Mouse (Mus musculus): ENCODE results near the gene Itgb8. TPM values are rescaled to one million over a fixed set of nuclear protein-coding genes. Genes with fewer than 3 reads are reported as not detected.

The Itgb8 gene
- polyA plus RNA-seq, 1 experiment from 2014 or later = 28.9 TPM

DNA sequence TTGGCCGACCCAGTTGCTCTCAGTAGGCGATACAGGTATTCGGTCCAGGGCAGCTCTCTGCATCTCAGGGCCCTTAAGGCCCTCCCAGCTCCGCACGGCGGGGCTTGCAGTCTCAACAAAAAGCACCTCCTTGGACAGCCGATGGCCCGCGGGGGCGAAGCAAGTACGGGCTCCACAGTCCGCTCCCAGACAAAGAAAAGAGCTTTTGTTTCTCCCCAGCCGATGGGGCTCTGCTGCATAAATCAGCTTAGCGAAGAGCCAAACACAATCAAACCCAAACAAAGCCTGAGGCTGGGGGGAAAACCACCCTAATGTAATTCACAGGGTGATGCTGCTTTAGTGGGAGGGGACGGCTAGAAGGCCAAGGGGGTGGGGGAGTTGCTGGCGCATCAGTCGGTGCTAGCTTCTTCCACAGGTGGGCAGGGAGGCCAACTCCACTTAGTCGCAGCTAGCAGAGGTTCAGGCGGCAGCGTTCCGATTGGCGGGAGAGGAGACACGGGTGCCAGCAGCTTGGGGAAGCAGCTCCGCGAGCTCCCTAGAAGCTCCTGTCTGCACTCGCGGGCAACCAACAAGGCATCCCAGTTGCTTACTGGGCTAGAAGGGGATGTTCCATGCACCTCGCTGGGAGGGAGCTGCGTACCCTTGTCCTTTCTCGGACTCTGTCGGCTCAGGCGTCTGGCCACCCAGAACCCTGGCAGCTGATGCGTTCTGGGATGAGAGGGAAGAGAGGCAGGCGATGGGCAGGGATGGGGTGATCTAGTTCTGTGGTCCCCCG, 494 bp downstream of the Itgb8 start:
- ATAC-seq (ENCODE audit: insufficient read depth, low FRiP score, low TSS enrichment) (peak; percentile 86), DNase-seq (ENCODE audit: low spot score) (peak; percentile 90)
- Histone ChIP-seq H3K27ac (ENCODE audit: low read depth, low read length) (peak overlapping the region; percentile 99), H3K27me3 (ENCODE audit: control insufficient read depth, insufficient read depth, low read length) (no peaks in the 10 kb centered on the region), H3K9me3 (ENCODE audit: control insufficient read depth, low read length) (no peaks in the 10 kb centered on the region), H3K4me2 (ENCODE audit: low read depth) (peak overlapping the region; percentile 87), H3K4me1 (ENCODE audit: control insufficient read depth, insufficient read depth, low read length) (no peaks in the 10 kb centered on the region), H3K9ac (ENCODE audit: low read length) (peak overlapping the region; percentile 92), H3K4me3 (ENCODE audit: low read depth, low read length) (peak overlapping the region; percentile 60), H3K36me3 (ENCODE audit: control insufficient read depth, insufficient read depth, low read length) (no peaks in the 10 kb centered on the region)
- under 1% methylated on average over 35 of the region's 35 CpGs for WGBS

DNA sequence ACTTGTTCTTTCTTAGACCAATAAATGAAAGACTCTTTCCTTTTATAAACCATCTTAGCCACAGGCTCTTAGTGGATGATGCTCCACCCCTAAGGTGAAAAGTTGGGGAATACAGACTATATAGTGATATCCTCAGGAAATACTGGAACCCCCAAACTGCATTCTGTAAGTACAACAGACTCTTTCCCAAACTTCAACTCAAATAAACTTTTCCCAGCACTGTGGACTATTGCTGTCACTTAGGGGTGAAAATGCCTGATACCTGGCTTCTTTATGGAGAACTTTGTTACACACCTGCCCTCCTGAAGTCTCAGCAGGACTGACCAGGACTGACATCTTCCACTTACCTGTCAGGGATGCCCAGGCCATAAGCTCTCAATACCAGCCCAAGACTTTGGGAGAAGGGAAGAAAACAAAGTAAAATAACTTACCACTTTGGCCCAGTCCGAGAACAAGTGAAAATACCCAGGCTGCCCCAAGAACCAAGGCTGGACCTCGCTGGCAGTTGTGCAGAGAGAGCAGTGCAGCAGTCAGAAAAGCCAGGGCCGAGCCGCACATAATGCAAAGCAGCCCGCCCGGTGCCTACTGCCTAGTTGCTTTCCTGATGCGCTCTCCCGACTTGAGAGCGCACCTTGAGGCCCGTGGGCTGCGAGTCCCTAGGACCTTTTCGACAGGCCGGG, 1.2 kb downstream of the Itgb8 start:
- no peaks in the 10 kb centered on the region for H3K36me3 ChIP-seq (ENCODE audit: control insufficient read depth, insufficient read depth, low read length)
- DNase-seq (ENCODE audit: low spot score) = no peak
- under 1% methylated on average over 13 of the region's 13 CpGs for WGBS
- peak; percentile 24 for ATAC-seq (ENCODE audit: insufficient read depth, low FRiP score, low TSS enrichment)
- H3K27ac ChIP-seq (ENCODE audit: low read depth, low read length) = peak overlapping the region; percentile 99
- H3K4me2 ChIP-seq (ENCODE audit: low read depth) = peak overlapping the region; percentile 87
- peak overlapping the region; percentile 60 for H3K4me3 ChIP-seq (ENCODE audit: low read depth, low read length)
- no peaks in the 10 kb centered on the region for H3K9me3 ChIP-seq (ENCODE audit: control insufficient read depth, low read length)
- H3K27me3 ChIP-seq (ENCODE audit: control insufficient read depth, insufficient read depth, low read length) = no peaks in the 10 kb centered on the region
- no peaks in the 10 kb centered on the region for H3K4me1 ChIP-seq (ENCODE audit: control insufficient read depth, insufficient read depth, low read length)
- peak overlapping the region; percentile 92 for H3K9ac ChIP-seq (ENCODE audit: low read length)

DNA sequence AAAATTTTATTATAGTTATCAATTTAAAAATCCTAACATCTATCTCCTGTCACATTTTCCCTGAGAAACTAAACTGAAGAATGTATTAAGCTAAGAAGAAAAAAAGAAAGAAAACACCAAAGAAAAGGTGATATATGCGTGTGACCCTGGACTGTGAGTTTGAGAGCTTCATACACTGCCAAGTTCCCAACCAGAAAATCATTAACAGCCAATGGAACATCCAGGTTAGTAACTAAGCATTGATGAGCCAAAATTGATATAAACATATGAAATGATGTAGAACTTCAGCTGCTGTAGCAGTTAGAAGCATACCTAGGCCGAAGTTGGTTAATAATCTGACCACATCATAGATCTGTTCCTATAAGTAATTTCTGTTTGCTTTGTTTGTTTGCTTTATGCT, 6.8 kb downstream of the Itgb8 start:
- H3K9ac ChIP-seq (ENCODE audit: low read length) = no peak overlapping the region
- no peak for ATAC-seq (ENCODE audit: insufficient read depth, low FRiP score, low TSS enrichment)
- 88% methylated on average over 2 of the region's 2 CpGs for WGBS
- no peaks in the 10 kb centered on the region for H3K36me3 ChIP-seq (ENCODE audit: control insufficient read depth, insufficient read depth, low read length)
- H3K4me3 ChIP-seq (ENCODE audit: low read depth, low read length) = no peak overlapping the region
- no peaks in the 10 kb centered on the region for H3K27me3 ChIP-seq (ENCODE audit: control insufficient read depth, insufficient read depth, low read length)
- DNase-seq (ENCODE audit: low spot score) = no peak
- H3K9me3 ChIP-seq (ENCODE audit: control insufficient read depth, low read length) = no peaks in the 10 kb centered on the region
- no peak overlapping the region for H3K4me2 ChIP-seq (ENCODE audit: low read depth)
- no peak overlapping the region for H3K27ac ChIP-seq (ENCODE audit: low read depth, low read length)
- 0 out of 2 replicates have a peak, but pooled peaks cover 2% of the 10 kb centered on the region for H3K4me1 ChIP-seq (ENCODE audit: control insufficient read depth, insufficient read depth, low read length)

DNA sequence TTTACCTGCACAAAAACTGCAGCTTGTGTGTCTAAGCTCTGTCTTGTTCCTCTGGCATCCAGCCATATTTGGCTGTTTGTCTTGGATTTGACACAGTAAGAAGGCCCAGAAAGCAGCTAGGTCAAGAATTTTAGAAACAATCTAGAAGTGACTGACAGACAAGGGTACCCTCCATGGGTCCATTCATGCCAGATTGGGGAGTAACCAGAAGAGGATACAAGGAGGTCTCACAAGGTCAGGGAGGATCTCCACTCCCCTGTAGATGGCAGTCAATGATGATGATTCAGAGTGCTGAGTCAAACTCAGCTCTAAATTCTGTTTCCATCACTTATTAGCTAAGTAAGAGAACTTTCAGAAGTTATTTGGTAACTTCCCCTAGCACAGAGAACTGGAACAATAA, 8.2 kb downstream of the Itgb8 start:
- Histone ChIP-seq H3K9ac (ENCODE audit: low read length) (no peak overlapping the region), H3K4me1 (ENCODE audit: control insufficient read depth, insufficient read depth, low read length) (0 out of 2 replicates have a peak, but pooled peaks cover 2% of the 10 kb centered on the region), H3K4me3 (ENCODE audit: low read depth, low read length) (no peak overlapping the region), H3K36me3 (ENCODE audit: control insufficient read depth, insufficient read depth, low read length) (no peaks in the 10 kb centered on the region), H3K9me3 (ENCODE audit: control insufficient read depth, low read length) (no peaks in the 10 kb centered on the region), H3K4me2 (ENCODE audit: low read depth) (no peak overlapping the region), H3K27me3 (ENCODE audit: control insufficient read depth, insufficient read depth, low read length) (no peaks in the 10 kb centered on the region), H3K27ac (ENCODE audit: low read depth, low read length) (no peak overlapping the region)
- no peak for ATAC-seq (ENCODE audit: insufficient read depth, low FRiP score, low TSS enrichment)
- DNase-seq (ENCODE audit: low spot score) = no peak

DNA sequence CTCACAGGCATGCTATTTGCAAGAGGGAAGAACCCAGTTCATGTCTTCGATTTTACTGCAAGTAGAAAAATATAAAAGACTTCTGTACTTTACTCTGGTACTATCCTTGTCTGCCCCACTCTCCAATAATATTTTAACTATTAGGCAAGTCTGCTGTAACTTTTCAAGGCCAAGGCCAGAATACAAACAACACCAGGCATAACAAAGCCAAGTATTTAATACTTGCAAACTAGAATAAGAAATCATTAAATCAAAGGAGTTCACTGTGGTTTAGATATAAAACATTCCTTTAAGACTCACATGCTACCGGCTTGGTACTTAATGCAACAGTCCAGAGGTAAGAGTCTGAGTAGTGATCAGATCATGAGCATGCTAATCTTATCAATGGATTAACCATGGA, 9.0 kb downstream of the Itgb8 start:
- no peak overlapping the region for H3K27ac ChIP-seq (ENCODE audit: low read depth, low read length)
- H3K4me2 ChIP-seq (ENCODE audit: low read depth) = no peak overlapping the region
- H3K4me3 ChIP-seq (ENCODE audit: low read depth, low read length) = no peak overlapping the region
- no peaks in the 10 kb centered on the region for H3K27me3 ChIP-seq (ENCODE audit: control insufficient read depth, insufficient read depth, low read length)
- H3K9me3 ChIP-seq (ENCODE audit: control insufficient read depth, low read length) = no peaks in the 10 kb centered on the region
- no peak for ATAC-seq (ENCODE audit: insufficient read depth, low FRiP score, low TSS enrichment)
- no peak overlapping the region for H3K9ac ChIP-seq (ENCODE audit: low read length)
- 96% methylated on average over 2 of the region's 2 CpGs for WGBS
- 0 out of 2 replicates have a peak, but pooled peaks cover 2% of the 10 kb centered on the region for H3K4me1 ChIP-seq (ENCODE audit: control insufficient read depth, insufficient read depth, low read length)
- H3K36me3 ChIP-seq (ENCODE audit: control insufficient read depth, insufficient read depth, low read length) = no peaks in the 10 kb centered on the region
- no peak for DNase-seq (ENCODE audit: low spot score)

DNA sequence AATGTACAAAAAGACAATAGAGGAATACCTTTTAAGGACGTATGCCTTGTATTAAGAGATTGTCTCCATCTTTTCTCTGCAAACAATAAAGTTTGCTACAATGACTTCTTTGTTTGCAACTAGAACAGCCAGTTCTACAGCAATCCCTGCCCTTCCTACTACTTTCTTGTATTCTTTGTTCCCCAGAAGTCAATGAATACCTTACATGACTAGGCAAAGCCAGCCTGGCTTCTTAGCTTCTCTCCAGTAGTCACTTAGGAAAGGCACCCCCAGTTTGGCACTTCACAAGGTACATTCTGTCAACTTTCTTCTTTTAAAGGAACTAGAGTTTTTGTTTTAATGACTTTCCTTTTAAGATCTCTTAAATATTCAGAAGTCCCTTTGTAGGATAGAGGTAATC, 10.7 kb downstream of the Itgb8 start:
- no peak for ATAC-seq (ENCODE audit: insufficient read depth, low FRiP score, low TSS enrichment)
- no peaks in the 10 kb centered on the region for H3K27me3 ChIP-seq (ENCODE audit: control insufficient read depth, insufficient read depth, low read length)
- H3K4me1 ChIP-seq (ENCODE audit: control insufficient read depth, insufficient read depth, low read length) = 0 out of 2 replicates have a peak, but pooled peaks cover 2% of the 10 kb centered on the region
- DNase-seq (ENCODE audit: low spot score) = no peak
- no peaks in the 10 kb centered on the region for H3K9me3 ChIP-seq (ENCODE audit: control insufficient read depth, low read length)
- no peak overlapping the region for H3K9ac ChIP-seq (ENCODE audit: low read length)
- no peak overlapping the region for H3K4me3 ChIP-seq (ENCODE audit: low read depth, low read length)
- WGBS = 71% methylated on average over 1 of the region's 1 CpGs
- no peak overlapping the region for H3K4me2 ChIP-seq (ENCODE audit: low read depth)
- H3K27ac ChIP-seq (ENCODE audit: low read depth, low read length) = no peak overlapping the region
- H3K36me3 ChIP-seq (ENCODE audit: control insufficient read depth, insufficient read depth, low read length) = no peaks in the 10 kb centered on the region

DNA sequence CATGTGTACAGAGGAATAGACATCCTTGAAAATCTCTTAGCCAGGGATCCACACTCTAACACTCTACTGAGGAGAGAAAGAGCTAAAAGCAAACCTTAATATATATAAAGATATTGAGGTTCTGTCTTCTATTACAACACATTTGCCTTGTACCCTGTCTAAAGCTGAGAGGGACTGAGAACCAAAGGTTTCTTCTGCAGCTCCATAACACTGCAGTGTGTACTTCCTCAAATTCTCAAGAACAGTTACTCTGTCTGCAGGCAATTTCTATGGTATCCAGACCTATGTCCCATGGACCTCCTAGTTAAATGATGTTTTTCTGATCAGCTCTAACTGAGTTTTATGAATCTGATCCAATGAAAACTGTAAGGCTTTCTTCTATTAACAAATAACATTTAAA, 13.9 kb downstream of the Itgb8 start:
- H3K9me3 ChIP-seq (ENCODE audit: control insufficient read depth, low read length) = no peaks in the 10 kb centered on the region
- no peaks in the 10 kb centered on the region for H3K4me1 ChIP-seq (ENCODE audit: control insufficient read depth, insufficient read depth, low read length)
- H3K36me3 ChIP-seq (ENCODE audit: control insufficient read depth, insufficient read depth, low read length) = no peaks in the 10 kb centered on the region
- no peak overlapping the region for H3K4me3 ChIP-seq (ENCODE audit: low read depth, low read length)
- no peak overlapping the region for H3K27ac ChIP-seq (ENCODE audit: low read depth, low read length)
- H3K4me2 ChIP-seq (ENCODE audit: low read depth) = no peak overlapping the region
- no peak overlapping the region for H3K9ac ChIP-seq (ENCODE audit: low read length)
- ATAC-seq (ENCODE audit: insufficient read depth, low FRiP score, low TSS enrichment) (no peak), DNase-seq (ENCODE audit: low spot score) (no peak)
- H3K27me3 ChIP-seq (ENCODE audit: control insufficient read depth, insufficient read depth, low read length) = no peaks in the 10 kb centered on the region

DNA sequence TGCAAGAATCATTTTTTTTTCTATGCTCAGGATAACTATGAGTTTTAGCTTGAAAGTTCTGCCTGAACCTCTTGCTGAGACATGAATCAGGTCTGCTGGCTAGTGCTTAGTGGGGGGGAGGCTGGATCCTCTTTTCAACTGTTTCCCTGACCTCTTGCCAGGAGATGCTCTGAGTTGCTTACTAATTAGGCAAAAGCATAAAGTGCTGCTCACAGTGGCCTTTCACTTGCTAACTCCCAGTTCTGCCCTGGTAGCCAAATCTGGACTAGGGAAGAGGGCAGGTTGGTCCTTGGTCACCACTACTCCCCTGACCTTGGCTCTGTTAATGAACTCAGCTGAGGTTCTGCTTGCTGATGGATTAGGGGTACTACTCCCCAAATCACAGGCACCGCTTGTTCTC, 19.2 kb downstream of the Itgb8 start:
- H3K36me3 ChIP-seq (ENCODE audit: control insufficient read depth, insufficient read depth, low read length) = no peaks in the 10 kb centered on the region
- WGBS = 93% methylated on average over 1 of the region's 1 CpGs
- H3K27ac ChIP-seq (ENCODE audit: low read depth, low read length) = no peak overlapping the region
- no peaks in the 10 kb centered on the region for H3K4me1 ChIP-seq (ENCODE audit: control insufficient read depth, insufficient read depth, low read length)
- H3K27me3 ChIP-seq (ENCODE audit: control insufficient read depth, insufficient read depth, low read length) = no peaks in the 10 kb centered on the region
- ATAC-seq (ENCODE audit: insufficient read depth, low FRiP score, low TSS enrichment) (0 out of 2 replicates have a peak, but pooled peaks have one; percentile 29), DNase-seq (ENCODE audit: low spot score) (no peak)
- no peaks in the 10 kb centered on the region for H3K9me3 ChIP-seq (ENCODE audit: control insufficient read depth, low read length)
- no peak overlapping the region for H3K4me2 ChIP-seq (ENCODE audit: low read depth)
- H3K9ac ChIP-seq (ENCODE audit: low read length) = no peak overlapping the region
- H3K4me3 ChIP-seq (ENCODE audit: low read depth, low read length) = no peak overlapping the region

Data from neural tube, embryonic 11.5 days (tissue).